Mouse (Mus musculus): ENCODE measurements around the gene Pom121l12. TPM values are rescaled to one million over a fixed set of nuclear protein-coding genes. Genes with fewer than 3 reads are reported as not detected.

Pom121l12 gene
- not detected in 2 replicates for polyA plus RNA-seq (2015; fragmentation: Nextera tagmentation; extraction: Ambion mirVana)

DNA sequence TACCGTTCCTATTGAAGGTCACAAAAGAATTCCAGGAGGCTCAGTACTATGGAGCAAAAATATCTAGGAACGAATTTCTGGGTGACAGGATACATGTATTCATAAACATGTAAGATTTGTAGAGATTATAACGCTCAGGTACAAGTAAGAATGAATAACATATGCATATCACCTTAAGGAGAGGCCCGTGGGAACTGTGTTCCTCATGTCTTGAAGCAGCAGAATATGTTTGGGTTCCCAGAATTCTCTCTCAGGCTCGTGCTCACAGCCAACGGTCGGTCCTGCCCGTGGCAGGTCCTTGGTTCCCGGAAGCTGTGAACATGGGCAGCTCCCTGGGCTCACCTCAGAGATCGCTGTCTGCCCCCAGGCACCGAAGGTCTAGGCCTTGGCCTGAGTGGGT lies at the start of gene Pom121l12:
Pom121l12 (plus strand) TSS at position 301 of the 400 bp plus-strand sequence.
- no peak within 1 kb of the TSS for H3K9ac ChIP-seq
- H3K27ac ChIP-seq (replicated peaks) = no peak within 1 kb of the TSS
- H3K27me3 ChIP-seq = no peaks in the 10 kb centered on the region
- no peak for ATAC-seq (ENCODE audit: low read depth)
- no peaks in the 10 kb centered on the region for H3K4me1 ChIP-seq (replicated peaks)
- 92% methylated on average over 11 of the region's 11 CpGs for WGBS
- H3K4me3 ChIP-seq = no peak within 1 kb of the TSS
- H3K36me3 ChIP-seq = no peaks in the 10 kb centered on the region
- H3K4me2 ChIP-seq = no peak within 1 kb of the TSS
- no peaks in the 10 kb centered on the region for H3K9me3 ChIP-seq

DNA sequence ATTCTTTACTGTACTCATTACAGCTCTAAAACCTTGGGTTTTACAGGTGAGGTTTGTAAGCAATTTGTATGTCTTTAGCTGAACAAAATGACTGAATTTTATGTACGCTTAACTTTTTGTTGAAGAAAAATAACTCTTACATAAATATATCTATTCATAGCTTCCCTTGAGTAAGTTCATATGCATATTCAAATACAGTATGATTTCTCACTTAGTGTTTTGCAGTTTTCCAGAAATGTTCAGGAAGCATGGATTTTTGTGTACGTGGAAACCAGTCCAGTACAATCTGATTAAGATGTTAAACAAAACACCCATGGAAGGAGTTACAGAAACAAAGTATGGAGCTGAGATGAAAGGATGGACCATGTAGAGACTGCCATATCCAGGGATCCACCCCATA lies 12.8 kb downstream of the Pom121l12 start:
- 94% methylated on average over 2 of the region's 2 CpGs for WGBS
- H3K4me2 ChIP-seq = no peak overlapping the region
- ATAC-seq (ENCODE audit: low read depth) = no peak

More for the DNA sequence above, 12.8 kb downstream of the Pom121l12 start:
- Histone ChIP-seq H3K36me3 (no peaks in the 10 kb centered on the region), H3K4me1 (replicated peaks) (no peaks in the 10 kb centered on the region), H3K27ac (replicated peaks) (no peak overlapping the region), H3K4me3 (no peak overlapping the region), H3K9me3 (no peaks in the 10 kb centered on the region), H3K27me3 (no peaks in the 10 kb centered on the region), H3K9ac (no peak overlapping the region)
